Mouse (Mus musculus) stomach, postnatal 0 days (tissue): ENCODE results near the gene Rnf113a1. TPM values are rescaled to one million over a fixed set of nuclear protein-coding genes. Genes with fewer than 3 reads are reported as not detected.
"Not testable (repeated sequence)": the region's sequence is repeated elsewhere in the genome, so short reads cannot be mapped to it uniquely, and the experiment has no call there.

Source experiments
- ATAC-seq: fragments of 200-750 bp; cut with Nextera tagmentation; 2 replicates; pipeline ENCODE4 v1.8.0; 2017; ENCODE audit not compliant: low FRiP score, low TSS enrichment
- DNase-seq: peaks from one replicate; pipeline ENCODE4 v3.0.0-alpha.2; 2016; ENCODE audit warnings: low spot score
- H3K27ac ChIP-seq: fragments of 300-500 bp; sonication (generic); replicated peaks from 2 replicates; pipeline ENCODE4 v1.5.1; 2014; ENCODE audit warnings: mild to moderate bottlenecking, control low read depth
- H3K27me3 ChIP-seq: fragments of 300-500 bp; sonication (generic); 2 replicates; pipeline ENCODE4 v1.6.1; 2014; ENCODE audit warnings: low read length; ENCODE audit not compliant: control insufficient read depth, insufficient read depth
- H3K36me3 ChIP-seq: fragments of 300-500 bp; sonication (generic); 2 replicates; pipeline ENCODE4 v1.6.1; 2014; ENCODE audit warnings: low read length, mixed read lengths; ENCODE audit not compliant: control insufficient read depth, insufficient read depth
- H3K4me1 ChIP-seq: fragments of 300-500 bp; sonication (generic); replicated peaks from 2 replicates; pipeline ENCODE4 v1.6.1; 2014; ENCODE audit warnings: antibody characterized with exemption; ENCODE audit not compliant: control insufficient read depth, insufficient read depth
- H3K4me2 ChIP-seq: fragments of 300-500 bp; sonication (generic); replicated peaks from 2 replicates; pipeline ENCODE4 v1.6.1; 2014; ENCODE audit warnings: low read depth, mild to moderate bottlenecking, control low read depth, moderate library complexity
- H3K4me3 ChIP-seq: fragments of 300-500 bp; sonication (generic); 2 replicates; pipeline ENCODE4 v1.5.1; 2014; ENCODE audit warnings: low read depth, low read length, control low read depth
- H3K9ac ChIP-seq: fragments of 300-500 bp; sonication (generic); 2 replicates; pipeline ENCODE4 v1.6.1; 2014; ENCODE audit warnings: mild to moderate bottlenecking, low read length, control low read depth, mixed read lengths
- H3K9me3 ChIP-seq: fragments of 300-500 bp; sonication (generic); 2 replicates; pipeline ENCODE4 v1.6.1; 2016; ENCODE audit warnings: low read length; ENCODE audit not compliant: control insufficient read depth
- CTCF ChIP-seq: IDR thresholded peaks from 2 replicates; pipeline ENCODE4 v1.5.1; 2016; ENCODE audit warnings: antibody characterized with exemption, low read depth, mild to moderate bottlenecking, moderate library complexity
- EP300 ChIP-seq: optimal IDR thresholded peaks from 2 replicates; pipeline ENCODE3; 2016; ENCODE audit warnings: antibody characterized with exemption
- WGBS: fragments of 180-500 bp; shearing (Covaris S2); extraction: QIAGEN DNeasy Blood & Tissue Kit; methylation state at CpG from one replicate; pipeline ENCODE4 v1.1.7; 2014; 5-methylcytosine and 5-hydroxymethylcytosine counted together
- polyA plus RNA-seq: library from polyadenylated mRNA; unstranded; fragments of >200 nt; fragmentation: Nextera tagmentation; extraction: Ambion mirVana; gene quantifications from 2 replicates; pipeline ENCODE4 v1.2.1, GENCODE M21; 2015

Rnf113a1 gene
- polyA plus RNA-seq, 1 experiment from 2014 or later, result 9.6 TPM

GRCm38 (mm10) chrX:37198676-37199075 is 7.6 kb downstream of the Rnf113a1 start:
- Histone ChIP-seq H3K9ac (no peak overlapping the region), H3K4me1 (no peaks in the 10 kb centered on the region), H3K27ac (no peak overlapping the region), H3K9me3 (no peaks in the 10 kb centered on the region), H3K4me3 (no peak overlapping the region), H3K27me3 (no peaks in the 10 kb centered on the region), H3K4me2 (no peak overlapping the region), H3K36me3 (no peaks in the 10 kb centered on the region)
- 63% methylated on average over 8 of the region's 8 CpGs for WGBS
- ATAC-seq, result no peak
- DNase-seq, result no peak
- no peak for TF ChIP-seq EP300
- TF ChIP-seq CTCF, result no peak

- Histone ChIP-seq H3K4me2 (no peak within 1 kb of the TSS), H3K9ac (no peak within 1 kb of the TSS), H3K27ac (no peak within 1 kb of the TSS), H3K9me3 (no peaks in the 10 kb centered on the region), H3K27me3 (no peaks in the 10 kb centered on the region), H3K4me1 (no peaks in the 10 kb centered on the region), H3K4me3 (no peak within 1 kb of the TSS), H3K36me3 (no peaks in the 10 kb centered on the region)
- TF ChIP-seq CTCF (no peak), EP300 (no peak)
- WGBS, result 84% methylated on average over 10 of the region's 10 CpGs
- DNase-seq (no peak), ATAC-seq (no peak)
Observed at GRCm38 (mm10) chrX:37210941-37211340, 19.9 kb downstream of the Rnf113a1 start, which contains the start of gene Gm9. Gm9 (minus strand) TSS chrX:37211041.

- not testable (repeated sequence) for H3K36me3 ChIP-seq, H3K27ac ChIP-seq, ATAC-seq, H3K4me3 ChIP-seq, H3K9me3 ChIP-seq, H3K27me3 ChIP-seq, H3K9ac ChIP-seq, DNase-seq, H3K4me2 ChIP-seq, H3K4me1 ChIP-seq
- WGBS, result 69% methylated on average over 1 of the region's 1 CpGs
Observed at GRCm38 (mm10) chrX:37222158-37222557, 31.1 kb downstream of the Rnf113a1 start, which contains the start of gene Rhox1. Rhox1 (minus strand) TSS chrX:37222258.

Other genes starting within 250 kb of the Rnf113a1 start
- 7.7 and 8.1 TPM in 2 replicates for gene Sept6, start 199.5 kb upstream of the Rnf113a1 start, polyA plus RNA-seq
- 0.16 and 0.21 TPM in 2 replicates for gene Sowahd, start 142.4 kb upstream of the Rnf113a1 start, polyA plus RNA-seq
- 654 and 734 TPM in 2 replicates for gene Rpl39, start 105.8 kb upstream of the Rnf113a1 start, polyA plus RNA-seq
- gene Upf3b, start 80.9 kb upstream of the Rnf113a1 start, polyA plus RNA-seq, result 9.1 and 9.2 TPM in 2 replicates
- gene Nkap, start 64.5 kb upstream of the Rnf113a1 start, polyA plus RNA-seq, result 6.9 and 7.5 TPM in 2 replicates
- gene Akap14, start 22.4 kb upstream of the Rnf113a1 start, polyA plus RNA-seq, result 0.05 TPM in 1 of 2 replicates, not detected in the other
- 567 and 585 TPM in 2 replicates for gene Ndufa1, start 82 bp upstream of the Rnf113a1 start, polyA plus RNA-seq
- not detected in 2 replicates for gene Gm9, start 19.8 kb downstream of the Rnf113a1 start, polyA plus RNA-seq
- gene Rhox1, start 31.0 kb downstream of the Rnf113a1 start, polyA plus RNA-seq, result not detected in 2 replicates
- not detected in 2 replicates for gene Rhox2a, start 53.7 kb downstream of the Rnf113a1 start, polyA plus RNA-seq
- gene Rhox3a, start 58.7 kb downstream of the Rnf113a1 start, polyA plus RNA-seq, result not detected in 2 replicates
- not detected in 2 replicates for gene Rhox4a, start 74.1 kb downstream of the Rnf113a1 start, polyA plus RNA-seq
- gene Rhox3a2, start 188.8 kb downstream of the Rnf113a1 start, polyA plus RNA-seq, result not detected in 2 replicates
- gene Rhox4a2, start 199.6 kb downstream of the Rnf113a1 start, polyA plus RNA-seq, result not detected in 2 replicates
- not detected in 2 replicates for gene Rhox2b, start 220.8 kb downstream of the Rnf113a1 start, polyA plus RNA-seq
- not detected in 2 replicates for gene Rhox4b, start 241.2 kb downstream of the Rnf113a1 start, polyA plus RNA-seq